Mouse (Mus musculus): ENCODE data around the gene Prss23. TPM values are rescaled to one million over a fixed set of nuclear protein-coding genes. Genes with fewer than 3 reads are reported as not detected.

Gene Prss23
- 101 and 112 TPM in 2 replicates for polyA plus RNA-seq (2015; fragmentation: Nextera tagmentation; extraction: Ambion mirVana)

DNA sequence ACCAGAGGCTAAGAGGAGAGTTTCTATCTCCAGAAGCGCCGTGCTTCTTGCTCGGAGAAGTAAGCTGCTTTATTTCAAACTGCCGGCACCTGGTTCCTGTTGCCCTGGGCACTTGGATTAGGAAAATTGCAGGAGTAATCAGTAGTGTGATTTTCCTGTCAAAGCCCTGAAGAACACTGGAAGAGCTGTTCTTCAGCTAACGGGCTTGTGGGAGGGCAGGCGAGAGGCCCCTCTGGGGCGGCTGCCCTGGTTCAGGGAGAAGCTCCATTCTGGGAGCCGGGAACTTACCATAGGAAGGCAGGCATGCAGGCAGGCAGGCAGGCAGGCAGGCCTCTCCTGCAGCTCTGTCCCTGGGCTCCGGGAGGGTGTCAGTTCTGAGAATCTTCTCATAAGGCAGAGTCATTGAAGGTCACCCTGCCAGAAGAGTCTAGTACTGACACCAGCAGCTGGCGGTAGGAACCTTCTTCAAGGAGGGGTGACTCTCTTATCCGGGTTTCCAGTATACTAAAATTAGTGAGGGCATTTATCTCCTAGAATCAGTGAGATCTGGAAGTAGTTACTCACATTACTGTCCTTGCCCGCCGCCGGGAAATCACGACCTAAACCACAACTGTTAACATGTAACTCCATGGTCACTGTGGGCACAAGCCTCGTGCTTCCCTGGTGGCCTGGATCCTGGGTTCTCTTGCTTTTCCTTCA lies at the start of gene Prss23:
Gene Prss23, minus strand, starts transcription at position 457 of the 699 bp plus-strand sequence.
- Histone ChIP-seq H3K9ac (no peak within 1 kb of the TSS), H3K4me1 (peaks cover 7% of the 10 kb centered on the region), H3K36me3 (no peaks in the 10 kb centered on the region), H3K9me3 (replicated peaks) (no peaks in the 10 kb centered on the region), H3K4me2 (replicated peaks) (no peak within 1 kb of the TSS), H3K27ac (replicated peaks) (peak within 1 kb of the TSS; percentile 65), H3K4me3 (replicated peaks) (no peak within 1 kb of the TSS), H3K27me3 (no peaks in the 10 kb centered on the region)
- ATAC-seq (ENCODE audit: insufficient number of reproducible peaks, low FRiP score, low TSS enrichment, low read depth) = no peak
- 30% methylated on average over 16 of the region's 16 CpGs for WGBS

DNA sequence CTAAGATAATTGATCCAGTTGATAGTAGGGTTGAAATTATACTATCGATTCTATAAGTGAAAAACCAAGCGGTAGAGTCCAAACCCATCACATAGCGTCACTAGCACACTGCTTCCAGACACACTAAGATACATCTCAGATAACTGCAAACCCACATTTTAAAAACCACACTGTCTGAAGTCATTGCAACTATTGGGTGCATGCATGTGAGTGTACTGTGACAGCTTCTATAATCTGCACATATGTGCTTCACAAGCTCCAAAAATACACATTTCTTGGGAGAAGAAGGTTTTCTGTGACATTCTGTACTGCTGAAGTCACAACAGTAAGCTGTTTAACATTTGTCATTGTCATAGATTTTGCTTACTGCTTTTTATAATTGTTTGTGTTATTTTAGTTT lies 49.1 kb upstream of the Prss23 start:
- H3K4me3 ChIP-seq (replicated peaks) = no peak overlapping the region
- 50% methylated on average over 3 of the region's 3 CpGs for WGBS

GRCm38 (mm10) chr7:89564569-89564968 lies 37.6 kb upstream of the Prss23 start:
- no peak for ATAC-seq (ENCODE audit: insufficient number of reproducible peaks, low FRiP score, low TSS enrichment, low read depth)
- Histone ChIP-seq H3K27me3 (no peaks in the 10 kb centered on the region), H3K4me2 (replicated peaks) (no peak overlapping the region), H3K9me3 (replicated peaks) (no peaks in the 10 kb centered on the region), H3K9ac (no peak overlapping the region), H3K4me1 (no peaks in the 10 kb centered on the region), H3K4me3 (replicated peaks) (no peak overlapping the region), H3K36me3 (no peaks in the 10 kb centered on the region), H3K27ac (replicated peaks) (no peak overlapping the region)
- WGBS = 97% methylated on average over 2 of the region's 2 CpGs

More for the DNA sequence above, 49.1 kb upstream of the Prss23 start:
- Histone ChIP-seq H3K4me1 (peaks cover 4% of the 10 kb centered on the region; the same call in 1 of the 2 replicates), H3K36me3 (no peaks in the 10 kb centered on the region), H3K9me3 (replicated peaks) (no peaks in the 10 kb centered on the region), H3K9ac (no peak overlapping the region), H3K27ac (replicated peaks) (no peak overlapping the region), H3K27me3 (no peaks in the 10 kb centered on the region), H3K4me2 (replicated peaks) (no peak overlapping the region)
- ATAC-seq (ENCODE audit: insufficient number of reproducible peaks, low FRiP score, low TSS enrichment, low read depth) = no peak

DNA sequence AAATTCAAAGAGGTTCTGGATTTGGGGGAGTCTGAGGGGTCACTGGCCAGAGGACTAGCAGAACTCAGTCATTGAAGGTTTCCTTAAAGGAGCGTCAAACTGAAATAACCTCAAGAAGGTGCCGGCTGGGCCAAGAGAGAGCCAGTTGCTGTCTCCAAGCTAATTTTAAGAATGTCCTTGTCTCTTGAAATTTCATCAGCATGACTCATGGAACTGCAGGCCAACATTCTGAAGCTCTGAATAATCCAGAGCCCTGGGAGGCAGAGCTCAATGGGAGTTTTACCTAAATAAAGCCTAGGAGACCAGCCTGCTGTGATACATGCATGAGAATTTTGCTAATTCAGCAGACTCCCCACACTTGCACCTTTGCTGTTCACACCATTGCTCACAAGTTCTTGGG lies 36.5 kb upstream of the Prss23 start:
- Histone ChIP-seq H3K27ac (replicated peaks) (no peak overlapping the region), H3K9me3 (replicated peaks) (no peaks in the 10 kb centered on the region), H3K4me3 (replicated peaks) (no peak overlapping the region), H3K36me3 (no peaks in the 10 kb centered on the region), H3K27me3 (no peaks in the 10 kb centered on the region), H3K4me2 (replicated peaks) (no peak overlapping the region), H3K4me1 (peaks cover 8% of the 10 kb centered on the region), H3K9ac (no peak overlapping the region)
- WGBS = 79% methylated on average over 2 of the region's 2 CpGs
- no peak for ATAC-seq (ENCODE audit: insufficient number of reproducible peaks, low FRiP score, low TSS enrichment, low read depth)

DNA sequence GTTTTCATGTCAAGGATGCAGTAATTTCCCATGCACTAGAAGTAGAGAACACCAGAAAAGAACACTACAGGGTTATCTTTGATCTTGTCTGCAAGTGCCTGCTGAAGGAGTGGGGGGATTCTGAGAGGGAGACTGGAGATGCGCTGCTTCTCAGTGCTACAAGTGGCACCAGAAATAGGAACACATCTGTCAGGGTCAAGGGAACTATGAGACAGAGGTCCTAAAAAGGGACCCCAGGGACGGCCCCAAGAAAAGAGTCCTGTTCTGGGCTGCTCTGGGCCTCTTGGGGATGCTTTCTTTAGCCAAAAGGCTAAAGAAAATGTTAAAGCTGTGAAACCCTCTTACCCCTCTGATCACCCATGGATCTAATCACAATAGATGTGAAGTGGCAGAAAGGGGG lies 35.2 kb upstream of the Prss23 start:
- Histone ChIP-seq H3K27ac (replicated peaks) (no peak overlapping the region), H3K4me2 (replicated peaks) (no peak overlapping the region), H3K9ac (no peak overlapping the region), H3K27me3 (no peaks in the 10 kb centered on the region), H3K4me3 (replicated peaks) (no peak overlapping the region), H3K9me3 (replicated peaks) (no peaks in the 10 kb centered on the region), H3K36me3 (no peaks in the 10 kb centered on the region), H3K4me1 (peaks cover 12% of the 10 kb centered on the region)
- ATAC-seq (ENCODE audit: insufficient number of reproducible peaks, low FRiP score, low TSS enrichment, low read depth) = no peak
- WGBS = 81% methylated on average over 2 of the region's 2 CpGs

DNA sequence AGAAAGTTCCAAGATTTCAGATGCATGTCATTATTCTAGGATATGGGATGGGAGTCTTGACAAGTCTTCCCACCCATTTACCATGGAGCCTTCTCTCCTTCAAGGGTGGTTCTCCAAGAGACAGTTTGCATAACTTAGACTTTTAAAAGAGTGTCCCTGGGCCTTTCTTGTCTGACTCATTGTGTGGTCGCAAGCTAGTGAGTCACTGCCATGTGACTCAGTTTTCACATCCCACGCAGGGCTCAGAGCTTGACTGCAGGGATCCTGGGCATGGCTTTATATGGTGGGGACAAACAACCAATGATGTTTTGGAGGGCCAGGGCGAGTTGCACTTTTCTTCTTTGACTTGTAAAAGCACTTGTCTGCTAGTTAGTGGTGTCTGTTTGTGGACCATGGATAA lies 34.0 kb upstream of the Prss23 start:
- Histone ChIP-seq H3K4me2 (replicated peaks) (no peak overlapping the region), H3K4me1 (peaks cover 12% of the 10 kb centered on the region), H3K27me3 (no peaks in the 10 kb centered on the region), H3K9me3 (replicated peaks) (no peaks in the 10 kb centered on the region), H3K36me3 (no peaks in the 10 kb centered on the region), H3K4me3 (replicated peaks) (no peak overlapping the region), H3K27ac (replicated peaks) (no peak overlapping the region), H3K9ac (no peak overlapping the region)
- ATAC-seq (ENCODE audit: insufficient number of reproducible peaks, low FRiP score, low TSS enrichment, low read depth) = no peak
- WGBS = 62% methylated on average over 3 of the region's 3 CpGs

DNA sequence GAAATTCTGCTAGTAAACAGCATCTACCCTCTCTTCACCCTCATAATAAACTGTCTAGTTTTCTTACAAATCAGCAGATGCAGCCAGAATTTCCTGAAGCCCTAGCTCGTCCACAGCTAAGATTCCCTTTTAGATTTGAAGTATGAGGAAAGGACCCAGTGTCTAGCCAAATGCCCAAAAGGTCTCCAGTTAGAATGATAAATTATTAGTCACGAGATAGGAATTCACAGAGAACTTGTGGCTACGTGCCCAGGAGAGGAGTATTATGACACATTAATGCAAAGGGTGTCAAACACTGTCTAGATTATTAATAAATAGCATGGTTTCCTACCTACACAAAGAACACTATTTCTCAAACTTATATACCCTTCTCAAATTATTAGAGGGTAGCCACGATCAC lies 32.6 kb upstream of the Prss23 start:
- Histone ChIP-seq H3K27me3 (no peaks in the 10 kb centered on the region), H3K9me3 (replicated peaks) (no peaks in the 10 kb centered on the region), H3K9ac (no peak overlapping the region), H3K4me1 (peaks cover 12% of the 10 kb centered on the region), H3K36me3 (no peaks in the 10 kb centered on the region), H3K27ac (replicated peaks) (no peak overlapping the region), H3K4me3 (replicated peaks) (no peak overlapping the region), H3K4me2 (replicated peaks) (no peak overlapping the region)
- no peak for ATAC-seq (ENCODE audit: insufficient number of reproducible peaks, low FRiP score, low TSS enrichment, low read depth)
- WGBS = 64% methylated on average over 4 of the region's 4 CpGs

GRCm38 (mm10) chr7:89559105-89559504 lies 32.1 kb upstream of the Prss23 start:
- Histone ChIP-seq H3K27ac (replicated peaks) (0 out of 2 replicates have a peak overlapping the region, but pooled peaks have one; percentile 5), H3K4me1 (peaks cover 12% of the 10 kb centered on the region), H3K4me2 (replicated peaks) (no peak overlapping the region), H3K27me3 (no peaks in the 10 kb centered on the region), H3K36me3 (no peaks in the 10 kb centered on the region), H3K4me3 (replicated peaks) (no peak overlapping the region), H3K9ac (no peak overlapping the region), H3K9me3 (replicated peaks) (no peaks in the 10 kb centered on the region)
- WGBS = 77% methylated on average over 4 of the region's 4 CpGs
- no peak for ATAC-seq (ENCODE audit: insufficient number of reproducible peaks, low FRiP score, low TSS enrichment, low read depth)

- no peak overlapping the region for H3K4me3 ChIP-seq (replicated peaks)
- no peak for ATAC-seq (ENCODE audit: insufficient number of reproducible peaks, low FRiP score, low TSS enrichment, low read depth)
- WGBS = 46% methylated on average over 11 of the region's 11 CpGs
- H3K27me3 ChIP-seq = no peaks in the 10 kb centered on the region
- no peaks in the 10 kb centered on the region for H3K9me3 ChIP-seq (replicated peaks)
- H3K36me3 ChIP-seq = no peaks in the 10 kb centered on the region
- no peak overlapping the region for H3K4me2 ChIP-seq (replicated peaks)
- no peak overlapping the region for H3K9ac ChIP-seq
- peak overlapping the region; percentile 5; the same call in 1 of the 2 replicates for H3K27ac ChIP-seq (replicated peaks)
- peaks cover 12% of the 10 kb centered on the region for H3K4me1 ChIP-seq
These were observed 31.6 kb upstream of the Prss23 start for GRCm38 (mm10) chr7:89558446-89559039.

DNA sequence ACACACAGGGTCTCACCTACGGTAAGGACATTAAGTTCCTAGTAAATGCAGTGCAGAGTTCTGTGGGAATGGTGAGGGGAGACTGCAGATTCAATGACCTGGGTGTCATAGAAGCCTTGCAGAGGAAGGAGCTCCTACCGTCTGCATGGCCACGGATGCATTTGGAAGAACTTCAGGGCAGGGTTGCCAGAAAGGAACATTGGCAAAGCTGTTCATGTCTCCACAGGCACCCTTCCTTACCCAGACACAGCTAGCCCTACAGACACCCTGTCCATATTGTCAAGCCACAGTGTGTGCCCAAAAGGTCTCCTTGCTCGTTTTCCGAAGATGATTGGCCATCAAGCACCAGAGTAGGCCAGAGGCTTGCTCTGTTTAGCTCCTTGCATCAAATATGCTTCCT lies 30.1 kb upstream of the Prss23 start:
- 63% methylated on average over 5 of the region's 5 CpGs for WGBS
- no peak overlapping the region for H3K4me2 ChIP-seq (replicated peaks)
- H3K27me3 ChIP-seq = no peaks in the 10 kb centered on the region
- no peaks in the 10 kb centered on the region for H3K9me3 ChIP-seq (replicated peaks)
- H3K9ac ChIP-seq = no peak overlapping the region
- peaks cover 12% of the 10 kb centered on the region for H3K4me1 ChIP-seq
- no peak overlapping the region for H3K27ac ChIP-seq (replicated peaks)
- no peak overlapping the region for H3K4me3 ChIP-seq (replicated peaks)
- H3K36me3 ChIP-seq = no peaks in the 10 kb centered on the region
- ATAC-seq (ENCODE audit: insufficient number of reproducible peaks, low FRiP score, low TSS enrichment, low read depth) = no peak

DNA sequence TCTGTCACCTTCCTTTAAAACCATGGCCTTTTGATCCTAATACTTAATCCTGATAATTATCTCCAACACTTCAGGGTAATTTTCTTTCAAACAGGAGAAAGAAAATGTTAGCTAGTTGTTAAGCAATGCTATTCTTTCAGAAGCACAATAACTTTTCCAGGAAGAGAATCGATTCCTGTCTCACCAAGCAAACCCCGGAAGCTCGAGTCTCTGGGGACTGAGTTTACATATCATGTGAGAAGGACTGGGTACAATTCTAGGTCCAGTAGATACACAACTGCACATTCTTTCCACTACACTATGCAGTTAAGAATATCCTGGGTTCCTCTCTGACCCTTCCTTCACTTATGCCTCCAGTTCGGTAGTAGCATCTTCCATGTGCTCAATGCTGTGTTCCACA lies 29.7 kb upstream of the Prss23 start:
- H3K27ac ChIP-seq (replicated peaks) = no peak overlapping the region
- ATAC-seq (ENCODE audit: insufficient number of reproducible peaks, low FRiP score, low TSS enrichment, low read depth) = no peak
- no peaks in the 10 kb centered on the region for H3K9me3 ChIP-seq (replicated peaks)
- no peaks in the 10 kb centered on the region for H3K36me3 ChIP-seq
- WGBS = 59% methylated on average over 4 of the region's 4 CpGs
- no peak overlapping the region for H3K4me2 ChIP-seq (replicated peaks)
- H3K4me1 ChIP-seq = peaks cover 12% of the 10 kb centered on the region
- no peak overlapping the region for H3K9ac ChIP-seq
- no peaks in the 10 kb centered on the region for H3K27me3 ChIP-seq
- H3K4me3 ChIP-seq (replicated peaks) = no peak overlapping the region

DNA sequence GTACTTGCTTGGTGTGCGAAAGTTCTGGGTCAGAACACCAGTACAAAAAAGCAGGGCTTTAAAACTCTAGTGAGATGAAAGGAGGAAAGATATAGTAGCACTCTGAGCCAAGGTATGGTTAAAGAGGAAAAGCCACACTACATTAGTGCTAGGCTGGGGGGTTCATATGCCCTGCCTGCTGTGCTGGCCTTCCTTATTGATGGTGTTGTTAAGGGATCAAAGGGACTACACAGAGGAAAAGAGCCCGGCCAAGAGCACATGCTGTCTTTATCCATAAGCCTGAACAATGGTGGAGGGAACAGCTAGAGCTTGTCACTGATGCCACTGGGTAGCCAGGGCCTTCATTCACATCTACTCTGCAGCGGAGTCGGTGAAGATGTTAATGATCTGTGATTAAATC lies 28.2 kb upstream of the Prss23 start:
- WGBS = 69% methylated on average over 4 of the region's 4 CpGs

More for the DNA sequence above, 28.2 kb upstream of the Prss23 start:
- no peak overlapping the region for H3K27ac ChIP-seq (replicated peaks)
- H3K36me3 ChIP-seq = no peaks in the 10 kb centered on the region
- no peaks in the 10 kb centered on the region for H3K9me3 ChIP-seq (replicated peaks)
- no peak overlapping the region for H3K9ac ChIP-seq
- no peak overlapping the region for H3K4me2 ChIP-seq (replicated peaks)
- H3K4me3 ChIP-seq (replicated peaks) = no peak overlapping the region
- no peak; the same call in 1 of the 2 replicates for ATAC-seq (ENCODE audit: insufficient number of reproducible peaks, low FRiP score, low TSS enrichment, low read depth)
- H3K27me3 ChIP-seq = no peaks in the 10 kb centered on the region
- H3K4me1 ChIP-seq = peaks cover 12% of the 10 kb centered on the region

Data from embryonic facial prominence, embryonic 15.5 days (tissue).